Mouse (Mus musculus): ENCODE data around the gene Obsl1.

- TF ChIP-seq CTCF (IDR thresholded peaks at IDR 0.05; ENCODE audit: low read depth) (no peak), EP300 (IDR thresholded peaks at IDR 0.05; ENCODE audit: low read depth) (no peak)
Measured at GRCm38 (mm10) chr1:75460297-75460696, 46.0 kb downstream of the Obsl1 start.

Data from liver, embryonic 14.5 days (tissue).